Mouse (Mus musculus) testis, adult 2 months (tissue): ENCODE results near the gene Cabp2.
"Not testable (repeated sequence)": the region's sequence is repeated elsewhere in the genome, so short reads cannot be mapped to it uniquely, and the experiment has no call there.

Experiments used
- CTCF ChIP-seq: fragments of 200-500 bp; IDR thresholded peaks from 2 replicates; pipeline ENCODE4 v1.5.1; 2012; ENCODE audit warnings: low read depth, mild to moderate bottlenecking, inconsistent platforms, low read length, moderate library complexity; ENCODE audit not compliant: control insufficient read depth, insufficient read depth, insufficient replicate concordance
- POLR2A ChIP-seq: fragments of 200-500 bp; IDR thresholded peaks from 2 replicates; pipeline ENCODE4 v1.6.1; 2012; ENCODE audit warnings: low read depth, mild to moderate bottlenecking, inconsistent platforms, low read length, moderate library complexity; ENCODE audit not compliant: control insufficient read depth

DNA sequence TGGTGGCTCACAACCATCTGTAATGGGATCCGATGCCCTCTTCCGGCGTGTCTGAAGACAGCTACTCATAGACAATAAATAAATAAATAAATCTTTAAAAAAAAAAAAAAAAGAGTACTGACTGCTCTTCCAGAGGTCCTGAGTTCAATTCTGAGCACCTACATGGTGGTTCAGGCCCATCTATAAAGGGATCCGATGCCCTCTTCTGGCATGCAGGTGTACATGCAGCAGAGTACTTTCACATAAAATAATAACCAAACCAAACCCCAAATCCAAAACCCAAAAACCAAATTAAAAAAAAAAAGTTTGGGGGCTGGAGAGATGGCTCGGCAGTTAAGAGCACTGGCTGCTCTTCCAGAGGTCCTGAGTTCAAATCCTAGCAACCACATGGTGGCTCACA is 32.3 kb upstream of the Cabp2 start:
- not testable (repeated sequence) for TF ChIP-seq POLR2A, CTCF
